Mouse (Mus musculus) liver, postnatal 0 days (tissue): ENCODE data around the gene Ehhadh. TPM values are rescaled to one million over a fixed set of nuclear protein-coding genes. Genes with fewer than 3 reads are reported as not detected.

Experiments used
- ATAC-seq: fragments of 200-750 bp; cut with Nextera tagmentation; 2 replicates; pipeline ENCODE4 v1.8.0; 2017; ENCODE audit warnings: mild to moderate bottlenecking, moderate library complexity
- DNase-seq: peaks from one replicate; pipeline ENCODE4 v3.0.0-alpha.2; 2016
- H3K27ac ChIP-seq: fragments of 300-500 bp; sonication (generic); 2 replicates; pipeline ENCODE4 v1.5.1; 2014; ENCODE audit warnings: antibody characterized with exemption, moderate library complexity, mild to moderate bottlenecking, low read depth
- H3K27me3 ChIP-seq: fragments of 300-500 bp; sonication (generic); 2 replicates; pipeline ENCODE4 v1.6.1; 2014; ENCODE audit warnings: low read length, control low read depth, mixed read lengths; ENCODE audit not compliant: insufficient read depth
- H3K36me3 ChIP-seq: fragments of 300-500 bp; sonication (generic); replicated peaks from 2 replicates; pipeline ENCODE4 v1.6.1; 2014; ENCODE audit warnings: mild to moderate bottlenecking, control low read depth, low read length, moderate library complexity, mixed read lengths; ENCODE audit not compliant: insufficient read depth
- H3K4me1 ChIP-seq: fragments of 300-500 bp; sonication (generic); 2 replicates; pipeline ENCODE4 v1.6.1; 2014; ENCODE audit warnings: antibody characterized with exemption, mild to moderate bottlenecking, control low read depth; ENCODE audit not compliant: insufficient read depth
- H3K4me2 ChIP-seq: fragments of 300-500 bp; sonication (generic); 2 replicates; pipeline ENCODE4 v1.6.1; 2014; ENCODE audit warnings: low read depth, mild to moderate bottlenecking, low read length, moderate library complexity, mixed read lengths
- H3K4me3 ChIP-seq: fragments of 300-500 bp; sonication (generic); 2 replicates; pipeline ENCODE4 v1.5.1; 2014; ENCODE audit warnings: low read depth, low read length
- H3K9ac ChIP-seq: fragments of 300-500 bp; sonication (generic); replicated peaks from 2 replicates; pipeline ENCODE4 v1.6.1; 2014; ENCODE audit warnings: mild to moderate bottlenecking, moderate library complexity
- H3K9me3 ChIP-seq: fragments of 300-500 bp; sonication (generic); 2 replicates; pipeline ENCODE4 v1.6.1; 2016; ENCODE audit warnings: mild to moderate bottlenecking, control low read depth, low read length, mixed read lengths
- CTCF ChIP-seq: sonication (generic); IDR thresholded peaks from 2 replicates; pipeline ENCODE4 v1.5.1; 2016; ENCODE audit warnings: antibody characterized with exemption, low read depth
- EP300 ChIP-seq: IDR thresholded peaks from 2 replicates; pipeline ENCODE4 v1.6.1; 2016; ENCODE audit warnings: antibody characterized with exemption, low read depth, mild to moderate bottlenecking
- WGBS: fragments of 180-500 bp; shearing (Covaris S2); extraction: QIAGEN DNeasy Blood & Tissue Kit; methylation state at CpG from one replicate; pipeline ENCODE4 v1.1.7; 2014; ENCODE audit not compliant: insufficient replicate concordance; 5-methylcytosine and 5-hydroxymethylcytosine counted together
- polyA plus RNA-seq: library from polyadenylated mRNA; unstranded; fragments of >200 nt; fragmentation: Nextera tagmentation; extraction: Ambion mirVana; gene quantifications from 2 replicates; pipeline ENCODE4 v1.2.1, GENCODE M21; 2015

The Ehhadh gene
- polyA plus RNA-seq, 1 experiment from 2014 or later, result 215 TPM

- no peaks in the 10 kb centered on the region for H3K36me3 ChIP-seq
- no peaks in the 10 kb centered on the region for H3K27me3 ChIP-seq
- H3K4me3 ChIP-seq, result no peak overlapping the region
- peak; percentile 86 for TF ChIP-seq EP300
- peak; percentile 47 for TF ChIP-seq CTCF
- WGBS, result 26% methylated on average over 3 of the region's 3 CpGs
- H3K4me2 ChIP-seq, result peak overlapping the region; percentile 30
- no peaks in the 10 kb centered on the region for H3K9me3 ChIP-seq
- DNase-seq (no peak), ATAC-seq (peak; percentile 4; the same call in 1 of the 2 replicates)
- peak overlapping the region; percentile 85 for H3K27ac ChIP-seq
- H3K9ac ChIP-seq, result no peak overlapping the region
- H3K4me1 ChIP-seq, result peaks cover 40% of the 10 kb centered on the region
Measured at GRCm38 (mm10) chr16:21791779-21792178, 4.2 kb upstream of the Ehhadh start.

GRCm38 (mm10) chr16:21790469-21790868 is 2.9 kb upstream of the Ehhadh start:
- Histone ChIP-seq H3K27me3 (no peaks in the 10 kb centered on the region), H3K36me3 (no peaks in the 10 kb centered on the region), H3K9me3 (no peaks in the 10 kb centered on the region), H3K27ac (no peak overlapping the region), H3K4me2 (no peak overlapping the region), H3K4me3 (no peak overlapping the region), H3K4me1 (peaks cover 41% of the 10 kb centered on the region), H3K9ac (no peak overlapping the region)
- peak; percentile 55 for TF ChIP-seq EP300
- TF ChIP-seq CTCF, result peak; percentile 45; the same call in 1 of the 2 replicates
- ATAC-seq, result peak; percentile 24; the same call in 1 of the 2 replicates
- no peak for DNase-seq
- WGBS, result 3% methylated on average over 1 of the region's 1 CpGs

GRCm38 (mm10) chr16:21789180-21789579 is 1.6 kb upstream of the Ehhadh start:
- H3K9me3 ChIP-seq, result no peaks in the 10 kb centered on the region
- H3K36me3 ChIP-seq, result no peaks in the 10 kb centered on the region
- TF ChIP-seq EP300, result no peak
- TF ChIP-seq CTCF, result no peak
- no peak for DNase-seq
- no peak overlapping the region for H3K4me2 ChIP-seq
- no peaks in the 10 kb centered on the region for H3K27me3 ChIP-seq
- H3K4me1 ChIP-seq, result peaks cover 35% of the 10 kb centered on the region
- ATAC-seq, result no peak
- 88% methylated on average over 2 of the region's 2 CpGs for WGBS
- H3K27ac ChIP-seq, result no peak overlapping the region; the same call in 1 of the 2 replicates
- H3K4me3 ChIP-seq, result no peak overlapping the region
- no peak overlapping the region for H3K9ac ChIP-seq

GRCm38 (mm10) chr16:21788581-21788980 is 974 bp upstream of the Ehhadh start:
- Histone ChIP-seq H3K36me3 (no peaks in the 10 kb centered on the region), H3K9ac (no peak overlapping the region), H3K27ac (peak overlapping the region; percentile 72; the same call in 1 of the 2 replicates), H3K27me3 (no peaks in the 10 kb centered on the region), H3K4me1 (peaks cover 34% of the 10 kb centered on the region), H3K4me3 (no peak overlapping the region), H3K4me2 (peak overlapping the region; percentile 78; the same call in 1 of the 2 replicates), H3K9me3 (no peaks in the 10 kb centered on the region)
- TF ChIP-seq EP300 (no peak), CTCF (peak; percentile 62)
- 53% methylated on average over 3 of the region's 3 CpGs for WGBS
- DNase-seq (no peak), ATAC-seq (no peak)

GRCm38 (mm10) chr16:21786317-21786716 is 1.3 kb downstream of the Ehhadh start:
- H3K27ac ChIP-seq, result peak overlapping the region; percentile 72
- H3K4me3 ChIP-seq, result no peak overlapping the region
- DNase-seq (no peak), ATAC-seq (no peak)
- WGBS, result 83% methylated on average over 8 of the region's 8 CpGs
- peak overlapping the region; percentile 78 for H3K4me2 ChIP-seq
- TF ChIP-seq EP300 (no peak), CTCF (no peak)
- H3K9me3 ChIP-seq, result no peaks in the 10 kb centered on the region
- peaks cover 17% of the 10 kb centered on the region for H3K4me1 ChIP-seq
- H3K9ac ChIP-seq, result peak overlapping the region; percentile 62; the same call in 1 of the 2 replicates
- H3K36me3 ChIP-seq, result no peaks in the 10 kb centered on the region
- H3K27me3 ChIP-seq, result no peaks in the 10 kb centered on the region

GRCm38 (mm10) chr16:21785000-21785399 is 2.6 kb downstream of the Ehhadh start:
- H3K4me1 ChIP-seq, result peaks cover 17% of the 10 kb centered on the region
- no peaks in the 10 kb centered on the region for H3K9me3 ChIP-seq
- ATAC-seq (no peak), DNase-seq (no peak)
- H3K4me2 ChIP-seq, result no peak overlapping the region
- WGBS, result 71% methylated on average over 4 of the region's 4 CpGs
- H3K9ac ChIP-seq, result no peak overlapping the region
- no peaks in the 10 kb centered on the region for H3K27me3 ChIP-seq
- H3K36me3 ChIP-seq, result no peaks in the 10 kb centered on the region
- no peak overlapping the region for H3K4me3 ChIP-seq
- no peak for TF ChIP-seq EP300
- 0 out of 2 replicates have a peak, but pooled peaks have one; percentile 13 for TF ChIP-seq CTCF
- H3K27ac ChIP-seq, result peak overlapping the region; percentile 13; the same call in 1 of the 2 replicates
